Mouse (Mus musculus) CD4-positive, CD25-positive, alpha-beta regulatory T cell, adult 2 months (primary cell): Measurements from ENCODE around the gene Psenen.
A peak's percentile ranks its signal among the peaks of the same experiment; 100 is the strongest.

Experiments used
- DNase-seq: peaks from one replicate; pipeline ENCODE4 v3.0.0-alpha.2; 2012; ENCODE audit warnings: low read depth, low spot score

The Psenen gene

DNA sequence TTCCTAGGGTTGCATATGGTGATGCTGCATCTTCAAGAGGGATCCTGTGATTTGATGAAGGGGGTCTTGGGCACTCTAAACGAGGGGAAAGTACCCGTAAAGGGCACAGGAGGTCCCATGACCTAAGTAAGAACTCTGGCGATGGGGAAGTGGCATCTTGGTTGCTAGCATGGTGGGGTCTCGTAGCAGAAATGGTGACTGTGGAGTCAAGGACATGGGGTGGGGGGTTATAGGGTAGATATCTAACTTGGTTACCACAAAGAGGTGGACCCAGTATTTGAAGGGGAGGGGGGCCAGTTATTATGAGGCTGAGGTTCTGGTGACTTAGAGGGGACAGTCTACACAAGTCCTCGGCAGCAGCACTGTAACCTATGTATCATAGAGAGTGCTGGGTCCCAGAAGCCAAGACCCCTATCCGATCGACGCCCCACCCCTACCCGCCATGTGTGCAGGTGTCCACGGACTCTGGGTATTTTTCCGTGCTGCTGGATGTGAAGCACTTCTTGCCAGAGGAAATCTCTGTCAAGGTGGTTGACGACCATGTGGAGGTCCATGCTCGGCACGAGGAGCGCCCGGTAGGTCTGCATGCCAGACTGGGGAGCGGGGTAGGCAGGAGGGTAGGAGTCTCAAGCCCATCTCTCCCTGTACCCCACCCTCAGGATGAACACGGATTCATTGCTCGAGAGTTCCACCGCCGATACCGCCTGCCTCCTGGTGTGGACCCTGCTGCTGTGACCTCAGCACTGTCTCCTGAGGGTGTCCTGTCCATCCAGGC is 9.4 kb downstream of the Psenen start:
- DNase-seq = no peak

GRCm38 (mm10) chr7:30553021-30553589 is 10.3 kb downstream of the Psenen start:
- DNase-seq = peak; percentile 46

GRCm38 (mm10) chr7:30552102-30553020 is 11.1 kb downstream of the Psenen start, which contains the start of the genes Hspb6 and Proser3:
Gene Hspb6 (plus strand): TSS chr7:30552178.
Gene Proser3 (minus strand): TSS chr7:30552299.
- peak; percentile 97 for DNase-seq

DNA sequence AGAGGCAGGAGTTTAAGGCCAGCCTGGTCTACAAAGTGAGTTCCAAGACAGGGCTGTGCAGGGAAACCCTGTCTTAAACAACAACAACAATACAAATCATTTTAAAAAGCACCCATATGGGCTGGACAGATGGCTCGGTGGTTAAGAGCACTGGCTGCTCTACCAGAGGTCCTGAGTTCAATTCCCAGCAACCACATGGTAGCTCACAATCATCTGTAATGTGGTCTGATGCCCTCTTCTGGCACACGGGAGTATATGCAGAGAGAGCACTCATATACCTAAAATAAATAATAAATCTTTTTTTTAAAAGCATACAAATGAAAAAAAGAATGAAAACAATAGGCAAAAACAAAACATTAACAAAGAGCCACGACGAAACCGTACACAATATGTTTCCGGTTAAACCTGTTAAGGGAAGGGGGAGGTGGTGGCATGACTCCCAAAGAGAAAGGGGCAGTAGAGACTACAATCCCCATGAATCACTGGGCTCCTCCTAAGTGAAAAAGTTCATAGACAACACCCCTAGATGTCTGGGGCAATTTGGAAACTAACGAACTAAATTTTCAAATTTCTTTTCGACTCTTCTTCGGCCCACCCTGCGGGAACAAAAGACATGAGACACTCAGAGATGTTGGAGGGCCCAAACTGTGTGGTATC is 11.9 kb downstream of the Psenen start:
- DNase-seq = peak; percentile 87

- DNase-seq = no peak
These were observed 12.8 kb downstream of the Psenen start for GRCm38 (mm10) chr7:30550603-30551002.

DNA sequence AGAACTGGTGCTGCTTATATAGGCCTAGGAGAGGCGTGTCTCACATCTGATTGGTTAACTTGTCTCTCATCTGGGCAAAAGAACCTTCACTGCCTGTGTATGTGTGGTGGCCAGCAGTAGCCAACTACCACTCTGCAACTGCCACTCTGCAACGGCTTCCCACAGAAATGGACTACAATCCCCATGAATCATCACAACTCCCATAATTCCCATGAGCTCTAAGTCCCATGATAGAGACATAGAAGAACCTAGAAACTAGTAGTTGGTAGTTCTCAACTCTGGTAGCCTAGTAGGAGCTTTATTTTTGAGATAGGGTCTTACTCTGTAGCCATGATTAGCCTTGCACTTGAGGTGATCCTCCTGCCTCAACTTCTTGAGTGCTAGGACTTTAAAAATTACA is 13.5 kb downstream of the Psenen start:
- no peak for DNase-seq

DNA sequence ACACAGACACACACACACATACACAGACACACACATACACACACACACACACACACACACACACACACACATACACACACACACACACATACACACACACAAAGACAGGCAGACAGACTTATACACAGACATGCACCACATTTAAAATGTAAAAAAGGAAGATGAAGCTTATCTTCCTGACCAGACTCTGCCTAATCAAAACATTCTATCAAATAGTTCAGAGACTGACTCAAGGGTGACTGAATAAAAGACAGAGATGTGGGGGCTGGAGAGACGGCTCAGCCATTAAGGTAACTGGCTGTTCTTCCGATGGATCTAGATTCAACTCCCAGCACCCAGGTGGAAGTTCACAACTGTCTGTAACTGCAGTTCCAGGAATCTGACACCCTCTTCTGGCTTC is 19.1 kb downstream of the Psenen start:
- no peak for DNase-seq

- DNase-seq = no peak
These were observed 22.9 kb downstream of the Psenen start for GRCm38 (mm10) chr7:30540572-30540971.

DNA sequence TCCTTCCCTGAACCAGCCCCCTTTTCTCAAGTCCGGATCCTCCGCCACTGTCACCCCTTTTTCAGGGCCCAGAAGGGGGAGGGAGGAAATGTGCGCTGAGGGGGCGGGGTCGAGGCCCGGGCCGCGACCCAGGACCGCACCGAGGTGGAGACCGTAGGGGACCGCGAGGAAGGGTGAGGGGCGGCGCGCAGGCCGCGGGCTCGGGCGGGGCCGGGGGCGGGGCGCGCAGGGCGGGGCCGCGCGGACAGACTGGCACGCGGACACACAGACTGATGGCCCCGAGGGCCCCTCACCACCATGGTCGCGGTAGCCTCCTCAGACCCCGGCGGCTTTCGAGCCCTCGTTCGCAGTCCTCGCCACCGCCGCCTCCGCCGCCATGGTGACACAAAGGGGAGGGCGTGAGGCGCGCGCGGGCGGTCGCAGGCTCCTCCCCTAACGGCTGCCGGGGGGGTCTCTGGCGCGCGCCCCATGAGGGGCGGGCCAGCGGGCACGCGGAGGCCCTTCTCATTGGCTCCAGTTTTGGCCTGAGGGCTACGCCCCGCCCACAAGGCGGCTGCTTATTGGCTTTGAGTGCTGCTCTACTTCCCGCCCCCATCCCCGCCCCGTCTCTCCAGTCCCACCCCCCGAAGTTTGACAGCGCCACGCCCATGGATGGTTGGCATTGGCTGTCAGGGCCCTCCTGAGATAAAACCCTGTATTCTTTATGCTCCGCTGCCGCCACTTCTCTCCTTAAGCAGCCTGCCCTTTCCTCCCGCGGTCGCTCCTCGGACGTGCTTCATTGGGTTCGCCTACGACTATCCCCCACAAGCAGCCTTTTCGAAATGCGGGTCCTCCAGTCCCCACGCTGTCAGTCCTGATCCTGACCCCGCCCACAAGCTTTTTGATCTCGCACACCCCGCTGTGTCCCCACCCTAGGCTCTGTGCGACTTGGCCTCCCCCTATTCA is 28.5 kb downstream of the Psenen start, which contains the start of gene Arhgap33:
TSS of gene Arhgap33 (minus strand) at position 428 of the 945 bp plus-strand sequence.
- peak; percentile 97 for DNase-seq

- no peak for DNase-seq
These were observed 29.3 kb downstream of the Psenen start for GRCm38 (mm10) chr7:30533941-30534632.

DNA sequence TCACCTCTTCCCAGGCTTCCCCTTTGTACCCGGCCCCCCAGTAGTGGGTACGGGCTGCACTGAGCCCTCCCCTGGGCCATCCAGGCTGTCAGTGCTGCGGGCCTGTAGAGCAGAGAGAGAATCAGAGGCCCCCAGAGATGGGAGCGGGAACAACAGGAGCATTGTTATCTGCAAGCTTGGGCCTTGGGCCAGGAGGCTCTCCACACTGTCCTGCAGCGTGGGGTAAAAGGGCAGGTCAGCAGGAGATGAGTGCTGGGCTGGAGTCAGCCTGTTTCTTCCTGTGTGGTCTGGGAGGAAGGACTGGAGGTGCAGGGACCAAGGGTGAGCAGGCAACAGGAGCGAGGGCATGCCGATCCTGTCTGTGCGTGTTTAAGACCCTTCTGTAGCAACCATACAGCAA is 30.5 kb downstream of the Psenen start:
- no peak for DNase-seq

GRCm38 (mm10) chr7:30531291-30531815 is 32.1 kb downstream of the Psenen start:
- peak; percentile 29 for DNase-seq

DNA sequence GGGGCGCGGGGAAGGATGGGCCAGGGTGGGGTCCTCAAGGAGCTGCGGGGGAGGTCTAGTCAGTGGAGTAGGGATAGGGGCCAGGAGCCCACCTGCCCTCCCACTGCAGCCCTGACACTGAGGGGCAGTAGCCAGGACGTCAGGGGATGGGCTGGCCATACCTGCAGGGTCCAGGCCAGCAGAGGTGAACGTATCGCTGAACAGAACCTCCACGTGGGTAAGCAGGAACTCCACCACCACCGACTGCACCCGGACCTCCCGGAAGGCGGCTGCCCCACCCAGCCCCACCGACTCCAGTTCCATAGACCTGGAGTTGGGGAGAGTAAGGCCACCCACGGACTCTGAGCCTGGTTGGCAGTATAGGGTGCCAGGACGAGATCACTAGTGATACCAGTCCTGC is 36.4 kb downstream of the Psenen start:
- no peak for DNase-seq

DNA sequence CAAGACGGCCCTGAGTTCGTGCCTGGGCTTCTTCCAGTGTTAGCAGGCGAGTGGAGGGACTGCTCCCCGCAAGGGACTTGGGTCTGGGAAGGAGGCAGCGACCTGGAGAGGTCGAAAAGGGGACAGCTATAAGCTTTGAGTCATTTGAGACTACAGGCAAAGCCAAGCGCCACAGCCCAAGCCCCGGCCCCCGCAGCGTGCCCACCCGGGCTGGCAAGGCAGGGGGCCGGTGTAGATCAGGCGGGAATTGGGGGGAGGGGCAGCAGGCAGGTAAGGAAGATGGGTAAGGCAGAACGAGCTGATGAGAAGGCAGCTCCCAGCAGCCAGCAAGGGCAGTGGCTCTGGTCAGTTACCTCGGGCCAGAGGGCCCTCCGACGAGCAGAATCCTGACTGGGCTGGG is 37.0 kb downstream of the Psenen start:
- no peak for DNase-seq

DNA sequence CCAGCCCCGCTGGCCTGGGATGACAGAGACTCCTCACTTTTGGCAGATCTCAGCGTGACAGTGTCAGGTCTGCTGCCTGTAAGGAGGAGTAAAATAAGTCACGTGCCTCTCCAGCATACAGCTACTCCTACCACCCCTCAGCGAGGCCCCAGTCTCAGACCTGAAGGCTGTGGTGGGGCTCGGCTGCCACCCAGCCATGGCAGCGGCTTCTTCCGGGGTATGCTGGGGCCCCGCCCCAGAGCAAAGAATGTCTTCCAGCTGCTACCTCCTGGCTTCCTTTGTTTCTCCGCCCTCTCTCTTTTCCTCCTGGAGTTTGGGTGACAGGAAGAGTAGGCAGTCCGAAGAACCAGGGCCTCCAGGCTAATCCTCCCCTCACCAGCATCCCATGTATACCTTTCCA is 37.5 kb downstream of the Psenen start:
- DNase-seq = no peak

GRCm38 (mm10) chr7:30524487-30524886 is 38.9 kb downstream of the Psenen start:
- no peak for DNase-seq

- no peak for DNase-seq
These were observed 40.6 kb downstream of the Psenen start for GRCm38 (mm10) chr7:30522871-30523270.

- no peak for DNase-seq
These were observed 42.6 kb downstream of the Psenen start for GRCm38 (mm10) chr7:30520856-30521255.

- no peak for DNase-seq
These were observed 43.0 kb downstream of the Psenen start for GRCm38 (mm10) chr7:30520396-30520795.

- DNase-seq = peak; percentile 19
These were observed 45.1 kb downstream of the Psenen start for GRCm38 (mm10) chr7:30518325-30518724.
